Mouse (Mus musculus) testis, postnatal 14 days (tissue): Measurements from ENCODE around the gene Med24.
"Not testable (repeated sequence)": the region's sequence is repeated elsewhere in the genome, so short reads cannot be mapped to it uniquely, and the experiment has no call there.

Source experiments
- DNase-seq: peaks from one replicate; pipeline ENCODE4 v3.0.0; 2021; ENCODE audit warnings: low spot score

Gene Med24

GRCm38 (mm10) chr11:98745932-98746853 lies 17.0 kb upstream of the Med24 start:
- no peak for DNase-seq

- peak; percentile 58 for DNase-seq
Observed at GRCm38 (mm10) chr11:98744456-98745019, 15.3 kb upstream of the Med24 start.

GRCm38 (mm10) chr11:98743655-98744345 lies 14.6 kb upstream of the Med24 start:
- DNase-seq: peak; percentile 89

DNA sequence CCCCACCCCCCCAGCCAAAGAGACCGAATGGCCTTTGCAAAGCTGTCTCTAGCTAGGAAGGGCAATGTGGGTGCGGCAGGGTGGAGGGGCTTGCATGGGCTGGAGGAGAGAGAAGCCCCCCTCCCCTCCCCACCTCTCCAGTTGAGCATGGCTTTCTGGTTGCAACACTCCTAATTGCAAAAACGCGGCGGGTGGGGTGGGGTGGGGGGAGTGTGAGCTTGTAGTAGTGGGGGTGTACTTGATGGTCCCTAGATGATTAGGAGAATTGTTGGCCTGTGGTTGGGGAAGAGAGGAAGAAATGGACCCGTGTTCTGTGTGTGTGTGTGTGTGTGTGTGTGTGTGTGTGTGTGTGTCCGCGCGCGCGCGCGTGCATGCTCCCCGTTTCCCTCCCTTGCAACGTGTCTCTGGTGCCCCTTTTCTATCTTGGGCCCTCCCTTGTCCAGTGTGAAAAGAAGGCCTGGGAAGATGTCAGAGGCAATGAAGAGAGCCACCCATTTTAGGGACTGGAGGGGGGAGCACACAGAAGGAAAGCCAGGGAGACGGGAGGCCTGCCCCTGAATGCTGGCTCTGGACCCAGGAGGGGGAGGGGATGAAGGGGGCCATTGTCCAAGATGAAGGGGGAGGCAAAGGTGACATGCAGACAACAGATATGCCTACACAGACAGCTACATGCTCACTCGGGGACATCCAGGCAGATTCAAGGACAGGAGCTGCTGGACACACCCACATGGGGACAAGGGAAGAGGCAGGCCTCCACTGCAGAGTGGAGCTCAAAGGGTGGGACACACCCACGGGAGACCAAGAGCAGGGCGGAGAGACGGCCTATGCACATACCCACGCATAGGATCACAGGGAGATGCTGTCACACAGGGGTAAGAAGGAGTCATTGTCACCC lies 13.4 kb upstream of the Med24 start:
- peak; percentile 80 for DNase-seq

DNA sequence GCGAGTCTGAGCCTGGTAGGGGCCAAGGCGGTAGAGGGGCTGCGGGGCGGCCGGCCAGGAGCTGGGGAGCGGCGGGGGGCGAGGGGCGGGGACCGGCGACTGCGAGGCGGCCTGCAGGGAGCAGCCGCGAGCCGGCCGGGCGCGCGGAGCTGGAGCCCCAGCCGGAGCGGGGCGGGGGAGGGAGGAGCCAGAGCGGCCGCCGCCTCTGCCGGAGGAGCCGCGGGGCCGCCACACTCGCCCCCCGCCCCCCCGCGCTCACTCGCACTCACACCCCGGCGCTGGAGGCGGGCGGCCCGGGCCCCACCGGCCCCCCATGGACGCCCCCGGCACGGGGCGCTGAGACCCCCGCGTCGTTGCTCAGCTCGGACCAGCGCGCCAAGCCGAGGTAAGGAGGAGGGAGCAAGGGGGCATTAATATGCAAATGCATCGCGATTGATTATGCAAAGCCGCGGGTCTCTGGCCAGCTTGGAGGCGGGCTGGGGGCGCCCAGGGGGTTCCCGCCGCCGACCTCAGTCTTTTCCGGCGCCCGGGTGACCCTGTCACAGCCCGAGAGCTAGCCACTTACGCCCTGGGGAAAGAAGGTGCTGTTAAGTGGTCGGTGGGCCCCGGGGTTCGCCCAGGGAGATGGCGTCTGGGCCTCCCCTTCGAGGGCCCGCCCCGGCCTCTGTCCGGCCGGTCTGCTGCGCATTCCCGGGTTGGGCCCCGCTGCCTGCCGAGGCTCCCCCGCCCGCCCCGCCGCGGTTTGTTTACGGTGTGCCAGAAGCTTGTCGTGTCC lies 12.6 kb upstream of the Med24 start:
- DNase-seq: peak; percentile 72

GRCm38 (mm10) chr11:98741051-98741620 lies 11.9 kb upstream of the Med24 start:
- DNase-seq: no peak

DNA sequence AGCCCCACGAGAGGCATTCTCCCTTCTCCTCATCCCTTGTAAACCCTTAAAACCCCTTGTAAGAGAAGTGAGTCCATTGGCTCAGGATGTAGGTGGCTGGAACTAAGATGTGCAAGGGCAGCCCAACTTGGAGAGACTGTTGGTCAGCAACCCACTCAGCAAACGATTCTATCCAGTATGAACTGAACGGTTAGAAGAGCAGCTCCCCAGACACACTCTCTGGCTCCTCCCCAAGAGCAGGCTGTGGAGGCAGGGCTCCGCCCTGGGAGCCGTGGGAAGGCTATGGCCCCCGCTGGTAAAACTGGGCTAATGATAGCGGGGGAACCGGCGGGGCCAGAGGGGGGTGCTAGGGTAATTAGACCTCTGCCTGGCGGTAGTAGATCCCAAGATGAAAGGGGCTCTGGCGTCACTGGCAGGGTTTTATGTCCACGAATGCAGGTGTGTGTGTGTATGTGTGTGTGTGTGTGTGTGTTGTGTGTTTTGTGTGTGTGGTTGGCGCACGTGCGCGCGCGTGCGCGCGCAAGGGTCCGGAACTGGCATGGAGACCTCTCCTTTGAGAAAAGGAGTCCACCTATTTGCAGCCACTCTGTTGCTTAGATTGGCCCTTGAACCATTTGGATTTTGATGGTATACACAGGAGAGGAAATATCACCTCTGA lies 11.3 kb upstream of the Med24 start, which contains the start of gene Thra:
TSS of gene Thra (plus strand) at position 246 of the 658 bp plus-strand sequence.
- peak; percentile 68 for DNase-seq

- no peak for DNase-seq
Observed at GRCm38 (mm10) chr11:98740026-98740392, 10.8 kb upstream of the Med24 start.

GRCm38 (mm10) chr11:98738925-98739324 lies 9.7 kb upstream of the Med24 start:
- no peak for DNase-seq

DNA sequence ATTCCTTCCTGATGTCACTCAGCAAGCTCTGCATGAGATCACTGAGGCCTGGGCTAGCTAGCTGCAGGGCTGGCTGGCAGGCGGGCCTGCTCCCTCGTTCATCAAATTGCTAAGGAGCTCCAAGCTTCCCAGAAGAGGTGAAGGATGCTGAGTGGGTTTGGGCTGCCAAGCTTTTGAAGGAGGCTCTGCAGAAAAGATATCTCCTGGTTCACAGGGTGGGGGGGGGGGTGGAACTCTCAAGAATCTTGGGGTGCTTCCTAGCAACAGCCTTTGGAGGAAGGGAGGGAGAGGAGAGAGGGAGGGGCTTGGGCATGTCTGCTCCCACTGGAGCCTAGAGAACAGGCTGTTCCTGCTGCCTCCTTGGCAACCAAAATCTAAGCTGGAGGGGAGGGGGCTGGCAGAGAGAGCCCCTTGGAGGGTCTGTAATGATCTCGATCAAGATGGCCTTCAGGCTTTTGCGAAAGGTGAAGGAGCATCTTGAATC lies 9.2 kb upstream of the Med24 start:
- peak; percentile 69 for DNase-seq

GRCm38 (mm10) chr11:98737220-98737619 lies 8.0 kb upstream of the Med24 start:
- not testable (repeated sequence) for DNase-seq

GRCm38 (mm10) chr11:98736176-98736575 lies 6.9 kb upstream of the Med24 start:
- DNase-seq: no peak

DNA sequence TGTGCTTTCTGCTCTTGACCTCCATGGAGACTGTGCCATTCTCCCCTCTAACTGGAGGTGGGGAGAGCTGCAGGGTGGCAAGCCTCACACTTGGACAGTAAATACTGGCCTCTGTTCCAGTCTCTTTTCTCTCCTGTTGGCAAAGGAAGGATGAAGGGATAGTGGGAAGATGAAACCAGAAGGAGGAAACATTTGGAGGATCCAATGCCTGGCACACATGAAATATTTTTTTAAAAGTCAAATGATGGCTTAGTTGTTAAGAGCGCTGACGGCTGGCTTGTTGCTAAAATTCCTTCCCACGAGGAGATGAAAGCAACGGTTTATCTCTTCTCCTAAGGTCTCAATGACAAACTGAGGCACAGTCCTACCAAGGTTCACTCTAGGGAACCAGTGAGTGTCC lies 5.9 kb upstream of the Med24 start:
- DNase-seq: no peak

DNA sequence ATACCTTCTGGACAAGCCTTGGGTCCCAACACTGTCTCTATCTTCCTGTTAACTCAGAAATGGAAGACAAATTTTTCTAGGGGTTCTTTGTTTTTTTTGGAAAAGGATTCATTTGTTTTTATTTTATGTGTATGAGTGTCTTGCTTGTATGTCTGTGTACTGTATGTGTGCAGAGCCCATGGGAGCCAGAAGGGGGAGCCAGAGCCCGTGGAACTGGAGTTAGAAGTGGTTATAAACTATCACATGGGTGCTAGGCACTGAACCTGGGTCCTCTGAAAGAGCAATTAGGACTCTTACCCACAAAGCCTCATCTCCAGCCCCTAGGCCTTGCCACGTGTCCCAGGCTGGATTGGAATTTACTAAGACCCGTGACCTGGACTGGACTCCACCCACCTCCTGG lies 4.8 kb upstream of the Med24 start:
- no peak for DNase-seq

- DNase-seq: no peak
Observed at GRCm38 (mm10) chr11:98731134-98731533, 1.9 kb upstream of the Med24 start.

- DNase-seq: no peak
Observed at GRCm38 (mm10) chr11:98730727-98731126, 1.5 kb upstream of the Med24 start.

DNA sequence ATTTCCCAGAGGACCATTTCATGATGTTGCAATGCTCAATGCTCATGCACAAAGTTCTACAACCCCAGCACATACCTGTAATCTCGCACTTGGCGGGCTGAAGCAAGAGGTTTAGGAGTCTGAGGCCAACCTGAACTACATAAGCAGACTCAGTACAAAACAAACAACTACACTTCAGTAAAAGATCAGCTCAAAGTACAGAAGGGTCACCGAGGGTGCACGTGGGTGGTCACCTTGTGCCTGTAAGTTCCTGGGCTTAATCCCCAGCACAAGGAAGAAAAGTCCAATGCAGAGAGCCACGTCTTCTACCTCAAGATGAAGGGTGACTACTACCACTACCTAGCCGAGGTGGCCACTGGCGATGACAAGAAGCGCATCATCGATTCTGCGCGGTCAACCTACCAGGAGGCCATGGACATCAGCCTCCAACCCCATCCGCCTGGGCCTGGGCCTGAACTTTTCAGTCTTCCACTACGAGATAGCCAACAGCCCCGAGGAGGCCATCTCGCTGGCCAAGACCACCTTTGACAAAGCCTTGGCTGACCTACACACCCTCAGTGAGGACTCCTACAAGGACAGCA lies 3.2 kb downstream of the Med24 start:
- no peak for DNase-seq

GRCm38 (mm10) chr11:98723098-98723497 lies 6.1 kb downstream of the Med24 start:
- DNase-seq: no peak

DNA sequence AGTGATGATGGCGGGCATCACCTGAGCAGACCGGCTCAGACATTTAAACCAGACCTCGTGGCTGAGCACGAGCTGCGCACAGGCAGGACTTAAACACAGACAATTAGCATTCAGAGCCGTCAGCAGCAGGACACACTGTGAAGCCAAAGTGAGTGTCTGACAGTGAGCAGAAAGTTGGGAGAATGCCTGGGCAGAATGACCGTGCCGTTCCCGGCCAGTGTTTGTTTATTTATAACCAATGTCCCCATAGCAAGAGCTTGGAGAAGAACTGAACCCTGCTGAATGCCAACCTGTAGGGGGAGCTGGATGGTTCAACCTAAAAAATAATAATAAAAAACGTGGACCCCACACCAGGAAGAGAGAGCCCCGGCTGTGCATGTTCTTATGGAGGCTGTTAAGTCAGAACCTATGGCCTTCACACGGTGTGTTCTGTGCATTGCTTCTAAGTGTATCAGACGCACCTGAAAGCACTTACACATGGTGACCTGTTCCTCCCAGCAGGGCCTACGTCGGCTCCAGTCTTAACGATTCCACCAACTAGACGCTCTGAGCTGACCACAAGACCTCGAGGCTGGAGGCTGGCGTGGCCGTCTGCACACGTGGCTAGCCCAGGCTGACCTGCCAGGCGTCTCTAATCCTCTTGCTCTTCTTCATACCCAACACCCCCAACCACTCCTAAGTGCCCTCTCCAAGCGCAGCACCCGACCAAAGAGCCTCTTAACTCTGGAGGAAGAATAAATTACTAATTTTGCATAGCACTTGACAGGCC lies 7.6 kb downstream of the Med24 start:
- DNase-seq: peak; percentile 72
